Mouse (Mus musculus) layer of hippocampus, adult 2 months (tissue): ENCODE measurements at regions not wholly inside any gene's neighbourhood (a gene's known extent, or its start where the extent isn't known, plus 50 kb on each side); places are given as distances from the start of the nearest gene placed in this dataset.

Experiments
- DNase-seq, 2 experiments: peaks; one replicate each; pipeline ENCODE4 v3.0.0; 2022; ENCODE audit warnings: low spot score in 2 of 2
- H3K27ac ChIP-seq: fragments of 200-600 bp; 2 replicates; pipeline ENCODE4 v1.8.1; 2022
- H3K4me3 ChIP-seq: fragments of 200-600 bp; 2 replicates; pipeline ENCODE4 v1.8.1; 2022; ENCODE audit warnings: mild to moderate bottlenecking
- CTCF ChIP-seq: fragments of 200-600 bp; conservative IDR thresholded peaks from 2 replicates; pipeline ENCODE4 v1.8.1; 2022; ENCODE audit warnings: antibody characterized with exemption, mild to moderate bottlenecking, moderate library complexity

GRCm38 (mm10) chr7:61308268-61308667, 1038.1 kb upstream of the Ndn start:
- H3K4me3 ChIP-seq, result no peak overlapping the region
- no peak for TF ChIP-seq CTCF
- DNase-seq, result no peak

GRCm38 (mm10) chr7:61311179-61311921, 1035.0 kb upstream of the Ndn start:
- Histone ChIP-seq H3K4me3 (peak overlapping the region; percentile 51), H3K27ac (peak overlapping the region; percentile 72)
- DNase-seq, result peak in 1 of 2 experiments; percentile 28
- no peak for TF ChIP-seq CTCF

More at GRCm38 (mm10) chr7:61308268-61308667, 1038.1 kb upstream of the Ndn start:
- no peak overlapping the region for H3K27ac ChIP-seq
